Mouse (Mus musculus) urinary bladder, postnatal 10 days (tissue): Measurements from ENCODE around the gene Il15.

Experiments
- DNase-seq: peaks from one replicate; pipeline ENCODE4 v3.0.0; 2022; ENCODE audit warnings: low spot score

Gene Il15

DNA sequence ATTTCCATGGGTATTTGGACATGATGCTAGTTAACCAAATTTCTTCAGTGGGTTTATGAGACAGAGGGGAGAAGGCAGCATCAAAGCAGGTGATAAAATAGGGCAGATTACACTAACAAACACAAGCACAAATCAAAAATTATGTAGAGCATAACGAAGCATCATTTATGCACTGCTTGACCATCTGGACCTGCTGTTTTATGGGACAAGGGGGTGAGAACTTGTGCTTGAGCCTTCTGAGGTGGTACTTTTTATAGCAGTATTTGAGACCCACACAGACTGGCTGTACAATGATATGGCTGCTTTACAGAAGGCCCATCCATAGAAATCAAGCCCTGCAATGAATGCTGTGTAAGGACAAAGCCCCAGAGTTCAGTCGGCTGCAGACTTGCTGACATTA is 46.9 kb downstream of the Il15 start:
- DNase-seq = no peak

DNA sequence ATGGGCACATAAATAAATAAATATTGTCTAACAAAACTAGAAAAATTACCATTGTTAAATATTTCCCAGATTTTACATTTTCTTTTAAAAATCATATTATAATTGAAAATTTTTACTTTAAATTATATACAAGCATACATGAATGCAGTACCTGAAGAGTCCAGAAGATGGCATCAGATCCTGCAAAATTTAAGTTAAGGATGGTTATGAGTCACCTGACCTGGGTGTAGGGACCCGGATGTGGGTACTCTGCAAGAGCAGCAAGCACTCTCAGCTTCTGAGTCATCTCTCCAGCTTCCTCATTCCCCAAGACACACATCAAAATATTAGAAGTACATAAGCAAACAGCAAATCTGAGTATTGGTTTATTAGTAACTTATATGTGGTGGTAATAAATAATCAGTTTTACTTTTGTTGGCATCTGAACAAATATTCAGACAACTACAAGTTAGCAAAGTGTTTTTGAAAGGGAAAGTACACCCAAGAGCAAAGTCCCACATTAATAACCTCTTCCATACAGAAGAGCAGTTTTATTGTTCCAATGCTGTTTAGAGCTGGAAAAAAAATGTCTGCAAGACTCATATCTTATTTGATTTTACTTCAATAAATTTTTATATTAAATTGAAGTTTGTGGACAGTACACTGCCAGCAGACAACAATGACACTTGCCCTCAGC is 51.6 kb downstream of the Il15 start:
- no peak for DNase-seq

DNA sequence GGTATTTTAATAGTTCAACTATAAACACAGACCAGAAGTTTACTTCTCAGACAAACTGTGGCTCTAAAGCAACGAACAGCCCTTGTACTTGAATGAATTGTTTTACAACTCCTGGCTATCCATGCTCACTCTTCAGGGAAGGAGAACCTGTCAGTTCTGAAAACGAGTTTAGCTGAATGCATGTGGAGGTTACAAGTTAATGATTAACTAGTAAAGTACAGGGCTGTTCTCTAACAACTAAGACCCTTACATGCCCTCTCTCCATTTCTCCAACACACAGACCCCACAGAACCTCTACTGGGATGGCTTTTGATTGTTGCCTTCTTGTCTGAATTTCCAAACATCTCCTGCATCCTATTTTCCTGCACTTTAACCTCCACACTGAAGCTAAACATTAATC is 53.7 kb downstream of the Il15 start:
- DNase-seq = no peak

DNA sequence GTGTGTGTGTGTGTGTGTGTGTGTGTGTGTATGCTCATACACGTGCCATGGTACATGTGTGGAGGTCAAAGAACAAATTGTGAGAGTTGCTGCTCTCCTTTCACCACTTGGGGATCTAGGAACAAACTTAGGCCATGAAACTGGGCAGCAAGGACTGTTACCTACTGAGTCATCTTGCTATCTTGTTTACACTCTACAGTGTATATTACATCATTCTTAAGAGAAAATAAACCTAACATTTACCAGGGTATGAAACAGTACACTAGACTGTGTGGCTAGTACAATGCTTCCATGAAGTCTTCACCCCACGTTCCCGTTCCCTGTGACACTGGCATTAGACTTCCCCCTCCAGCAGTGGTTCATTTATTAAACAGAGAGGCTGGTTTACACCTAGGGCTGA is 56.5 kb downstream of the Il15 start:
- DNase-seq = no peak

DNA sequence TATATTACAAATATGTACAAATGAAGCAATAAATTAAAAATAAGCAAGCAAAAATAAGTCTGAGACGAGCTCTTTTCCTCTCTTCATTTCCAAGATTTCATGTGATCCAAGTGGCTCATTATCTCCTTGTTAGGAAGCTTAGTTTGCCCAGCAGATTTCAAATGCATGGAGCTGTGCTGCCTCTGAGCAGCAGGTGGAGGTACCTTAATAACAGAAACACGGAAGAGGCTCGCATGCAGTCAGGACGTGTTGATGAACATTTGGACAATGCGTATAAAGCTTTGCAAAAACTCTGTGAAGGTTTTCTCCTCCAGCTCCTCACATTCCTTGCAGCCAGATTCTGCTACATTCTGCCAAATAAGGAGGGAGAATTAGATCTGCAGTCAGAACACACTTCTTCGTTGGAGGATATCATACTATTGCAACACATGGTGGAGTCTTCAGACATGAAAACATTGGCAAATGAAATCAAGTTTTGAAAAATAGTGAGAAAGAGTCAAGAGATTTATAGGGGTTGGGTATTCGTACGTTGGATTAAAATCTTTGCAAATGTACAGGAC is 71.3 kb downstream of the Il15 start:
- no peak for DNase-seq

DNA sequence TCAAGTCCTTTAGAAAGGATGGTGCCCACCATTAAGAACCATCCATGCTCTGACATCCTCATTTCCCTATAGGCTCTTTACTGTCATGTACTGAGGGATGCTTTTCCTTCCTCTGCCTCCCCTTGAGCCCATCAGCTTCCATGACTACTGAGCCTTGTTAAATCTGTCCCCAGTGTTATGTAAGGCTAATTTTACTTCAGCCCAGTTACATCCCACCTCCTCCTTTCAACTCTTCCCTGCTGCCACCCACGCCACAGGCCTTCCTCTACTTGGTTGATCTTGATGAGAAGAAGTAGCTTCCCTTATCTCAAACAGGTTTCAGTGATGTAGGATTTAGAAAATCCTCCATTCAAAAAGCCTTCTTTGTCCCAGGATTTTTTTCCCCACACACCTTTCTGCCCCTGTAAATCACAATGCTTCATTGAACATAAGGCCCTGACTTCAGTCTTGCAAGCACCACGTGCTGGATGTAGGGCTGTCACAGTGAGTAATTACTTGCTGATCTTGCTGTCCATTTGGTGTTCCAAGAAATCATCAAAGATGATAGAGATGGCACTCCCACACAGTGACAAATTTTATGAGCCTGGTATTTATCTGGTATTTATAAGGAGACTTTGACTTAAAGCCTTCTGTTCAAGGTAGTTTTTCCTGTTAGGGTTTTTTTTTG is 74.9 kb downstream of the Il15 start:
- no peak for DNase-seq

DNA sequence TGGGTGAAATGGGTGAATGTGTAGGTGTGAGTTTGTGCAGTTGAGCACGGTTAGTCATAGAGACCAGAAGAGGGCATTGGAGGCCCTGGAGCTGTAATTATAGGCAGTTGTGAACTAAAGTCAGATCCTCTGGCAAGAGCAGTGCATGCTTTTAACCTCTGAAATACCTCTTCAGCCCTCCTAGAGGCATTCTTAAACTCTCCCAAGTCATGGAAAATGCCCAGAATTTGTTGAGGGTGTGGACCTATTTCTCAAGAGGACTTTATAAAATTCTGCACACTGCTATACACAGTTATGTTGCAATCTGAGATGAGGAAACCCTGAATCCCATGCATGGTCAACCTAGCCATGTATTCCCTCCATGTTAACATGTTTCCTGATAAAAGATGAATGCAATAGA is 77.0 kb downstream of the Il15 start:
- no peak for DNase-seq

DNA sequence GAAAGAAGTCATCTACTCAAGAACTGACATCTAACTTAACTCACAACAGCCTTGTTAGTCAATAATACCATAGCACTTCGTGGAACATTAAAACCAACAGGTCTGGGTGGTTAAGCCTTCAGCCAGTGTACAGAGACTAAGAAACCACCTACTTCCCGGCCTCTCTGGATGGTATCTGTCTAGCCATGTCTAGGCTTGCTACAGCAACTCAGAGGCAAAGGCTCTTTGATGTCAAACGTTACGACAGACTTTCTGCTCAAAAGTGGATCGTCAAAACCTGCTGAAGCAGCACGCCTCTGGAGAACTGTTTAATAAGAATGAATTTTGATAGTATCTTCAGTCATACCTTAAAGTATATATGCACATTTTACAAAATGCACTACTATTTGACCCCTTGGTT is 77.4 kb downstream of the Il15 start:
- no peak for DNase-seq

DNA sequence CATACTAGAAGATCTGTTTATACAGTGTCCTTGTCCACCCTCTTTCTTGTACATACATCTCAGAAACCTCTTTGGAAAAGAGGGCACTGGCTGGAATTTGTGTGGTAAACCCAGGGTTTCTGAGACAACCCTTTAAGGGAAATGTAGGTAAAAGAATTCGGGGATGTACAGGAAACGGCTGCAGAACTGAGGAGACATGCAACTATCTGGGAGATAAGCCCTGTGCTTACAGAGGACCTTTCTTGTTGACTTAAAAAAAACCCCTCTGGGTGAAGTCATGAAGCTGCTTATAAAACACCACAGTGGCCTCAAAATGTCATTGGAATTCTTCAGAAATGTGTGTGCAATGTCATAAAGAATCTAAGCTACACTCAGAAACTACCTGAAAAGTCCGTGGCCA is 85.6 kb downstream of the Il15 start:
- DNase-seq = no peak

DNA sequence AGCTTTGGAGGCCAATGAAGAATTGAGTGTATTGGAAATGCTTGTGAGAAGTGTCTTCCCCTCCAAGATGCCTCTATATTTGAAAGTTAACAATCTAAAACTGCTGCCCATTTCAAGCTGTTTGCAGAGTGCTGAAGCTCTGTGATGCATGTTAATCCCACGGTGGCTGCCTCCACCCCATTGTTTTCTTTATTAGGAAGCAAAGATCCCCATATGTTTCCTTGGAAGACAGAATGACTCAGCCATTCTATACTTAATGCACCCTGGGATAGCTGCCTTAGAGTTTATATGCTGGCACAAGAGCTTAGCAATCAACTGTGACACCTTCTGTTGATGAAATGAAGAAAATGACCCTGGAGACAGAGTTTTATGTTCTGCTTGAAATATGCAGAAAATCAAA is 96.6 kb downstream of the Il15 start:
- DNase-seq = no peak

DNA sequence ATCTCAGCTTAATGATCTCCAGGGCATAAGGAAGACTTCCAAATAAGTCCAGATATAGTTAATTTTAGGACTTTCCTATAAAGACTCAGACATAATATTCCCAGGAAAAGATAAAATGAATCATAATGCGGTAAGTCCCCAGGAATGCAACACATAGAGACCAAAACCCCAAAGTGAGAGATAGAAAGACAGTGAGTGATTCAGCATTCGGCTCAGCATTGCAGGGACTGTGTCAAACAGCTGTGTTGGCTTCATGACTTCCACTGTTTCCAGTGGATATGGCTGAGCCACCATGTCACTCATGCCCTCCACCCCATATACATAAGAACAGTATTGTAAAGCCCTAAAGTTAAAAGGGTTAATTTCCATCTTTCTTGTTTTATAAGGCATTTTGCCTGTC is 106.8 kb downstream of the Il15 start:
- no peak for DNase-seq

DNA sequence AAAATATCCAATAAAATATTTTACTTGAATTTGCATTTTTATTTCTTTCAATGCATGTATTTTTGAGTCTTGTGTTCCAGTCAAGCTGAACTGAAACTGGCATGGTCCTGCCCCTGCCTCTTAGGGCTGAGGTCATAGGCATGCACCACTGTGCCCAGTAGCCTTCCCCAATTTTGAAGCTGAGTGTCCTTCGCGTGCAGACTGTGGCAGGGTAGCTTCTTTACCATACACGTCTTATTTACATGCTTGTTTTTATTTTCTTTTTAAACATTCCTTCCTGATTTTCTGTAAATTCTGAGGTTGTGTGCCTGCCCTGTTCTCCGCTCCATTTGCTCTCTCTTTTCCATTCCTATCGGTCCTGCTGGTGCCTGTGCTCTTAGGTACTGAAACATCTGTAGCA is 111.4 kb downstream of the Il15 start:
- DNase-seq = no peak

DNA sequence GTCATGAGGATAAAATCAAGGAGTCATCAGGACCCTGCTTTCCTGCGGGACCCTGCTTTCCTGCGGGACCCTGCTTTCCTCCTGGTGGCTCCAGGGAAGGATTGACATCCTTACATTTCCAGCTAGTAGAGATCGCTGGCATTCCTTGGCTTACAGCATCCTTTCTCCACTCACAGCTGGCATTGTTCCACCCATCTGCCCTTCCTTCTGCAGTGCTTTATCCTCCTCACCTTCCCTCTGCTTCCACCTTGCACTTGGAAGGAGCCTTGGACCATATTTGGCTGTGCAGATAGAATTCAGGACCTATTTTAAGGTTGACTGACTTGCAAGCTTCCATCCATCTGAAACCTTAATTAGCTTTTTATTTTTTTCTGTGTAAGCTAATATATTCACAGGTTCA is 117.2 kb downstream of the Il15 start:
- no peak for DNase-seq

DNA sequence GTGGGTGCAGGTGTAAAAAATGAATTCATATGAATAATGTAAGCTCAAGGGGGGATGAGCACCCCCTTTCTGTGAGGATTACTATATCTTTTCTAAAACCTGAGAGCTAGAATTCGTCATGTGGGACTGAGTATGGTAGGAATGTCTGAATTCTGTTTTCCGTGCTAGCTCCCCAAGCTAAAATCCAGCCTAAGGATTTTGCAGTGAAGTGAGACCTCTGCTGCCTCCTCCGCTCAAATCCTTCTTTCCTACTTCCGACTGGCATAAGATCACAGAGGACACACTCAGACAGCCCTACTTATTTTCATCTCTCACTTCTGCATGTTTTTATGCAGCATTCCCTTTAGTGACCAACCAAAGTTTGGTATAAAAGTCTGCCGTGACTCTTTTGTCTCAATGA is 121.0 kb downstream of the Il15 start:
- no peak for DNase-seq
